Mouse (Mus musculus) testis, adult 2 months (tissue): ENCODE data around the gene Ypel2.

ENCODE experiments used
- CTCF ChIP-seq: fragments of 200-500 bp; IDR thresholded peaks from 2 replicates; pipeline ENCODE4 v1.5.1; 2012; ENCODE audit warnings: low read depth, mild to moderate bottlenecking, inconsistent platforms, low read length, moderate library complexity; ENCODE audit not compliant: control insufficient read depth, insufficient read depth, insufficient replicate concordance
- POLR2A ChIP-seq: fragments of 200-500 bp; IDR thresholded peaks from 2 replicates; pipeline ENCODE4 v1.6.1; 2012; ENCODE audit warnings: low read depth, mild to moderate bottlenecking, inconsistent platforms, low read length, moderate library complexity; ENCODE audit not compliant: control insufficient read depth

GRCm38 (mm10) chr11:86919468-86919867 is 74.0 kb downstream of the Ypel2 start:
- no peak for TF ChIP-seq CTCF
- TF ChIP-seq POLR2A, result no peak
